Mouse (Mus musculus): Measurements from ENCODE around the gene Sec31a. TPM values are rescaled to one million over a fixed set of nuclear protein-coding genes. Genes with fewer than 3 reads are reported as not detected.
A peak's percentile ranks its signal among the peaks of the same experiment; 100 is the strongest.

The Sec31a gene
- polyA plus RNA-seq (2015; fragmentation: Nextera tagmentation; extraction: Ambion mirVana) = 54.7 and 55.1 TPM in 2 replicates

DNA sequence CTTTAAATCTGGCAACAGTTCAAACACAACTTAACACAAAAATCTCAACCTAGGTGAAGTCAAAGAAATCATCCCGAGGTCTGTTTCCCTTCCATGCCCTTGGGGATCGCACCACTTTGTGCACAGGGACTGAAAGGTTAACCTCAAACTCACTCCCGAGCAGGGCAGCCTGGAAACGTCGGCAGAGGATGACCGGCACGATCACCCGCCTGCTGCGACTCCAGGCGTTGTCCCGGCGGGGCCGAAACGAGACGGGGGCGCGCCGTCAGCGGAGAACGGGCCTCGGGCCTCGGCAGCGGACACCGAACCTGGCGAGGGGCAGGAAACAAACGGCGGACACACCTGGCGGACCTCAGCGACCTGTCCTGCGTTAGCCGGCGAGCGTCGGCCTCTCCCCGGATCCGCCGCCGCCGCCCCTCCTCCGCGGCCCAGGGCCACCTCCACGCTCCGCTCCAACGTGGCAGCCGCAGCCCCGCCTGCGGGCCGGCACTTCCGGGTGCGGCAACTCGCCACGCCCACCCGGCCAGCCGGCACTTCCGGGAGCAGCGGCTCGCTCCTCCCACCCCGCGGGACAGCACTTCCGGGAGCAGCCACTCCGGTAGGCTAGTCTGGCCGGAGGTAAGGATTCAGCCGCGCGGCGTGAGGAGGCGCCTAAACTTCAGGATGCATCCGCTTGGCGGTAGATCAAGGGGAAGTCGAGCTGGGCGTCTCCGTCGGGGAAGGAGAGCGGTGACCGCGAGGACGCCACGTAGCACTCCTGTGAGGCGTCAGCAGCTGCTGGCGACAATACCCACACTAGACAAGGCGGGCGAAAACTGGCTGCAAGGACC, at the start of gene Sec31a:
Sec31a (minus strand) TSS at position 474 of the 830 bp plus-strand sequence.
- no peaks in the 10 kb centered on the region for H3K27me3 ChIP-seq (ENCODE audit: insufficient read depth, low read length)
- peak within 1 kb of the TSS; percentile 90 for H3K4me3 ChIP-seq (ENCODE audit: low read depth, low read length)
- H3K36me3 ChIP-seq (replicated peaks; ENCODE audit: insufficient read depth, low read length) = peaks cover 15% of the 10 kb centered on the region
- TF ChIP-seq EP300 (IDR thresholded peaks at IDR 0.05; ENCODE audit: low read depth) = no peak
- TF ChIP-seq CTCF (IDR thresholded peaks at IDR 0.05; ENCODE audit: low read depth) = peak; percentile 13; the same call in 1 of the 2 replicates
- H3K27ac ChIP-seq (ENCODE audit: low read depth) = peak within 1 kb of the TSS; percentile 92
- peak within 1 kb of the TSS; percentile 86 for H3K4me2 ChIP-seq (ENCODE audit: low read depth, low read length)
- DNase-seq (peak; percentile 99), ATAC-seq (peak; percentile 97)
- WGBS (ENCODE audit: insufficient replicate concordance) = 1% methylated on average over 68 of the region's 82 CpGs
- H3K4me1 ChIP-seq (ENCODE audit: insufficient read depth) = peaks cover 13% of the 10 kb centered on the region; the same call in 1 of the 2 replicates
- peak within 1 kb of the TSS; percentile 75 for H3K9ac ChIP-seq (replicated peaks)
- no peaks in the 10 kb centered on the region for H3K9me3 ChIP-seq (ENCODE audit: low read length)

DNA sequence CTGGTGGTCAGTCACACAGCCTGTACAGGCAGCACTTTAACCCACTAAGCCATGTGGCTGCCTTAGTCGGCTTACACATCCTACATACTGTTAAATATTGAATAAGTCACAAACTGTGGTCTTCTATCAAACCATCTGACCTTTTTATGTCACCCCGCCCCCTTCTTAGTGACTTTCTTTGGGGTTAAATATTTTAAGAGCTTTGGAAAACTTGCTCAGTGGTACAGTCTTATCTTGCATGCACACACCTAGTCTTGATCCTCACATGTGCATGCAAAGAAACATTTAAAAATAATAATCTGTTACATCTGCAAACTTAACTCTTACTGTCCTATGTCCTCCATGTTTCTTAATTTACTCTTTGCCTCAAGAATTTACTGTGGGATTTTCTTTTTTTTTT, 46.3 kb upstream of the Sec31a start:
- no peak for ATAC-seq
- Histone ChIP-seq H3K4me2 (ENCODE audit: low read depth, low read length) (no peak overlapping the region), H3K9me3 (ENCODE audit: low read length) (no peaks in the 10 kb centered on the region), H3K27me3 (ENCODE audit: insufficient read depth, low read length) (no peaks in the 10 kb centered on the region), H3K4me1 (ENCODE audit: insufficient read depth) (peaks cover 2% of the 10 kb centered on the region; the same call in 1 of the 2 replicates), H3K36me3 (replicated peaks; ENCODE audit: insufficient read depth, low read length) (peaks cover 32% of the 10 kb centered on the region), H3K4me3 (ENCODE audit: low read depth, low read length) (no peak overlapping the region), H3K27ac (ENCODE audit: low read depth) (no peak overlapping the region), H3K9ac (replicated peaks) (no peak overlapping the region)
- 70% methylated on average over 2 of the region's 2 CpGs for WGBS (ENCODE audit: insufficient replicate concordance)
- DNase-seq = no peak
- TF ChIP-seq CTCF (IDR thresholded peaks at IDR 0.05; ENCODE audit: low read depth) (no peak), EP300 (IDR thresholded peaks at IDR 0.05; ENCODE audit: low read depth) (no peak)

- no peaks in the 10 kb centered on the region for H3K27me3 ChIP-seq (ENCODE audit: insufficient read depth, low read length)
- peaks cover 35% of the 10 kb centered on the region for H3K36me3 ChIP-seq (replicated peaks; ENCODE audit: insufficient read depth, low read length)
- TF ChIP-seq EP300 (IDR thresholded peaks at IDR 0.05; ENCODE audit: low read depth) (no peak), CTCF (IDR thresholded peaks at IDR 0.05; ENCODE audit: low read depth) (no peak)
- DNase-seq (no peak), ATAC-seq (no peak)
- no peaks in the 10 kb centered on the region for H3K9me3 ChIP-seq (ENCODE audit: low read length)
- no peak overlapping the region for H3K9ac ChIP-seq (replicated peaks)
- no peak overlapping the region for H3K4me2 ChIP-seq (ENCODE audit: low read depth, low read length)
- 90% methylated on average over 9 of the region's 9 CpGs for WGBS (ENCODE audit: insufficient replicate concordance)
- H3K27ac ChIP-seq (ENCODE audit: low read depth) = no peak overlapping the region
- no peak overlapping the region for H3K4me3 ChIP-seq (ENCODE audit: low read depth, low read length)
- peaks cover 2% of the 10 kb centered on the region; the same call in 1 of the 2 replicates for H3K4me1 ChIP-seq (ENCODE audit: insufficient read depth)
These were observed 45.5 kb upstream of the Sec31a start for GRCm38 (mm10) chr5:100461526-100461925.

- 92% methylated on average over 5 of the region's 5 CpGs for WGBS (ENCODE audit: insufficient replicate concordance)
- H3K36me3 ChIP-seq (replicated peaks; ENCODE audit: insufficient read depth, low read length) = peaks cover 45% of the 10 kb centered on the region
These were observed 43.4 kb upstream of the Sec31a start for GRCm38 (mm10) chr5:100459468-100459867.

DNA sequence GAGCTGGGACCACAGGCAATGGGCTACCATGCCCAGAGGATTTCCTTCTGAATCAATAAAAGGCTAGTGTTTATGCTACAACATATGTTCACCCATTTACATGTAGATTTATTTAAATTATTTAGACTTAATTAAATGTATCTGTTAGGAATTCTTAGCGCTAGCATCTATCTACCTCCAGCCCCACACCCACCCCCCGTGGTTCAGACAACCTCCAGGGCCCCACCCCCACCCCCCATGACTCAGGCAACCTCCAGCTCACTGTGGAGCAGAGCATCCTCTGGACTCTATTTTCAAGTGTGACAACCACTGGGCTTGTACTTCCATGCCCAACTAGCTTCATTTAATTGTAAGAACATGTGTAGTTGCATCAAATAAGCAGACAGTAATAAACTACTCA, 35.8 kb upstream of the Sec31a start:
- Histone ChIP-seq H3K9ac (replicated peaks) (no peak overlapping the region), H3K27ac (ENCODE audit: low read depth) (no peak overlapping the region), H3K4me3 (ENCODE audit: low read depth, low read length) (no peak overlapping the region), H3K27me3 (ENCODE audit: insufficient read depth, low read length) (no peaks in the 10 kb centered on the region), H3K4me1 (ENCODE audit: insufficient read depth) (no peaks in the 10 kb centered on the region), H3K9me3 (ENCODE audit: low read length) (no peaks in the 10 kb centered on the region), H3K4me2 (ENCODE audit: low read depth, low read length) (no peak overlapping the region), H3K36me3 (replicated peaks; ENCODE audit: insufficient read depth, low read length) (peaks cover 77% of the 10 kb centered on the region)
- no peak for DNase-seq
- no peak for TF ChIP-seq CTCF (IDR thresholded peaks at IDR 0.05; ENCODE audit: low read depth)
- no peak for TF ChIP-seq EP300 (IDR thresholded peaks at IDR 0.05; ENCODE audit: low read depth)
- no peak for ATAC-seq
- whole genome bisulfite sequencing (ENCODE audit: insufficient replicate concordance) = 84% methylated on average over 2 of the region's 2 CpGs

More at GRCm38 (mm10) chr5:100459468-100459867, 43.4 kb upstream of the Sec31a start:
- ATAC-seq (no peak), DNase-seq (no peak)
- H3K9ac ChIP-seq (replicated peaks) = no peak overlapping the region
- H3K4me3 ChIP-seq (ENCODE audit: low read depth, low read length) = no peak overlapping the region
- no peak overlapping the region for H3K27ac ChIP-seq (ENCODE audit: low read depth)
- H3K4me1 ChIP-seq (ENCODE audit: insufficient read depth) = no peaks in the 10 kb centered on the region
- TF ChIP-seq CTCF (IDR thresholded peaks at IDR 0.05; ENCODE audit: low read depth) = no peak
- no peak for TF ChIP-seq EP300 (IDR thresholded peaks at IDR 0.05; ENCODE audit: low read depth)
- H3K4me2 ChIP-seq (ENCODE audit: low read depth, low read length) = no peak overlapping the region
- no peaks in the 10 kb centered on the region for H3K9me3 ChIP-seq (ENCODE audit: low read length)
- H3K27me3 ChIP-seq (ENCODE audit: insufficient read depth, low read length) = no peaks in the 10 kb centered on the region

DNA sequence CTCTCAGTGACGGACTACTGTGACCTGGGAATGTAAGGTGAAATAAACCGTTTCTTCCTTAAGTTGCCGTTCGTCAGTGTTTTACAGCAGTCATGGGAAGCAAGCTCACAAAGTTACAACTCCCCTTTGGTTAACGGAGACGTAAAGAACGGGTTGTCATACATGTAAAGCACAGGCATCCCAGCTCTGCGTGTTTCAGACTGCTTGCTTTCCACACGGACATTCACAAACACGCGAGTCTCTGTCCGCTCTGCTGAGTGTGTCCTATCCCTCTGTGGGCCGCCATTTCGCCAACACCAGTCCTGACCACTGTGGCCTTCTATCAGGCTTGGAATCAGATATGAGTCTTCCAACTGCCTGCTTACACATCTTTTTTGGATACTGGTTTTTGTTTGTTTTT, 22.8 kb upstream of the Sec31a start:
- ATAC-seq = no peak

More for the DNA sequence above, 22.8 kb upstream of the Sec31a start:
- Histone ChIP-seq H3K9ac (replicated peaks) (no peak overlapping the region), H3K4me1 (ENCODE audit: insufficient read depth) (no peaks in the 10 kb centered on the region), H3K36me3 (replicated peaks; ENCODE audit: insufficient read depth, low read length) (peaks cover 15% of the 10 kb centered on the region), H3K27me3 (ENCODE audit: insufficient read depth, low read length) (no peaks in the 10 kb centered on the region), H3K27ac (ENCODE audit: low read depth) (no peak overlapping the region), H3K4me3 (ENCODE audit: low read depth, low read length) (no peak overlapping the region), H3K9me3 (ENCODE audit: low read length) (no peaks in the 10 kb centered on the region), H3K4me2 (ENCODE audit: low read depth, low read length) (no peak overlapping the region)
- no peak for TF ChIP-seq CTCF (IDR thresholded peaks at IDR 0.05; ENCODE audit: low read depth)
- no peak for TF ChIP-seq EP300 (IDR thresholded peaks at IDR 0.05; ENCODE audit: low read depth)
- 95% methylated on average over 14 of the region's 14 CpGs for WGBS (ENCODE audit: insufficient replicate concordance)
- no peak for DNase-seq

All from liver, postnatal 0 days (tissue).